Mouse (Mus musculus) liver, embryonic 14.5 days (tissue): Measurements from ENCODE around the gene Rbbp4. TPM values are rescaled to one million over a fixed set of nuclear protein-coding genes. Genes with fewer than 3 reads are reported as not detected.

Experiments used
- ATAC-seq: fragments of 200-750 bp; cut with Nextera tagmentation; 2 replicates; pipeline ENCODE4 v1.8.0; 2017; ENCODE audit warnings: moderate number of reproducible peaks, mild to moderate bottlenecking, moderate library complexity; ENCODE audit not compliant: insufficient read depth
- DNase-seq, 3 experiments: peaks; one replicate each; pipeline ENCODE4 v3.0.0-alpha.2; 2012 to 2013; ENCODE audit warnings: low read depth in 3 of 3, low spot score in 3 of 3
- H3K27ac ChIP-seq: fragments of 300-500 bp; sonication (generic); 2 replicates; pipeline ENCODE4 v1.5.1; 2014; ENCODE audit warnings: moderate library complexity, mild to moderate bottlenecking, control low read depth, inconsistent platforms
- H3K27me3 ChIP-seq: fragments of 300-500 bp; sonication (generic); 2 replicates; pipeline ENCODE4 v1.6.1; 2014; ENCODE audit warnings: mild to moderate bottlenecking, low read length, moderate library complexity; ENCODE audit not compliant: control insufficient read depth, insufficient read depth
- H3K36me3 ChIP-seq: fragments of 300-500 bp; sonication (generic); replicated peaks from 2 replicates; pipeline ENCODE4 v1.6.1; 2014; ENCODE audit warnings: low read depth; ENCODE audit not compliant: control insufficient read depth, insufficient read depth
- H3K4me1 ChIP-seq, 2 experiments: fragments of 200-500 bp in 1 of 2; fragments of 300-500 bp in 1 of 2; sonication (generic) in 1 of 2; replicated peaks; 2 replicates each; pipeline ENCODE4 v1.6.1; 2012 to 2014; ENCODE audit warnings: antibody characterized with exemption in 1 of 2, inconsistent platforms in 1 of 2, low read length in 1 of 2; ENCODE audit not compliant: control insufficient read depth in 2 of 2, insufficient read depth in 2 of 2
- H3K4me2 ChIP-seq: fragments of 300-500 bp; sonication (generic); 2 replicates; pipeline ENCODE4 v1.6.1; 2014; ENCODE audit warnings: low read depth, mild to moderate bottlenecking, control low read depth, moderate library complexity
- H3K4me3 ChIP-seq, 2 experiments: fragments of 200-500 bp in 1 of 2; fragments of 300-500 bp in 1 of 2; sonication (generic) in 1 of 2; 2 replicates each; pipeline ENCODE4 v1.5.1; 2012 to 2014; ENCODE audit warnings: low read depth in 2 of 2, low read length in 2 of 2, mild to moderate bottlenecking in 2 of 2, control low read depth in 1 of 2, inconsistent platforms in 1 of 2, moderate library complexity in 1 of 2; ENCODE audit not compliant: insufficient read depth in 1 of 2
- H3K9ac ChIP-seq: fragments of 300-500 bp; sonication (generic); replicated peaks from 2 replicates; pipeline ENCODE4 v1.6.1; 2014; ENCODE audit warnings: mild to moderate bottlenecking, control low read depth, moderate library complexity
- H3K9me3 ChIP-seq: fragments of 300-500 bp; sonication (generic); 2 replicates; pipeline ENCODE4 v1.6.1; 2016; ENCODE audit warnings: low read length, mixed read lengths; ENCODE audit not compliant: control insufficient read depth
- CTCF ChIP-seq: IDR thresholded peaks from 2 replicates; pipeline ENCODE4 v1.5.1; 2016; ENCODE audit warnings: antibody characterized with exemption, low read depth, control low read depth
- EP300 ChIP-seq: IDR thresholded peaks from 2 replicates; pipeline ENCODE4 v1.6.1; 2016; ENCODE audit warnings: antibody characterized with exemption, low read depth
- WGBS: fragments of 180-500 bp; shearing (Covaris S2); extraction: QIAGEN DNeasy Blood & Tissue Kit; methylation state at CpG from one replicate; pipeline ENCODE4 v1.1.7; 2014; ENCODE audit not compliant: insufficient replicate concordance; 5-methylcytosine and 5-hydroxymethylcytosine counted together
- polyA plus RNA-seq, 2 experiments: library from polyadenylated mRNA; depleted of rRNA in 1 of 2; stranded (reverse) in 1 of 2; unstranded in 1 of 2; fragments of >200 nt; fragmentation: Nextera tagmentation in 1 of 2; extraction: Ambion mirVana in 1 of 2; gene quantifications; 2 replicates each; pipeline versions ENCODE4 v1.2.1 to v1.2.3; 2012 to 2014

The Rbbp4 gene
- polyA plus RNA-seq (2012; rRNA removed), result 45.8 and 60.8 TPM in 2 replicates
- polyA plus RNA-seq (2014; fragmentation: Nextera tagmentation; extraction: Ambion mirVana), result 241 and 248 TPM in 2 replicates

- Histone ChIP-seq H3K4me2 (peak within 1 kb of the TSS; percentile 97), H3K36me3 (peaks cover 29% of the 10 kb centered on the region), H3K9me3 (no peaks in the 10 kb centered on the region), H3K27me3 (no peaks in the 10 kb centered on the region), H3K4me1 (peaks cover 40 to 41% of the 10 kb centered on the region in 2 experiments), H3K27ac (peak within 1 kb of the TSS; percentile 98), H3K4me3 (peak within 1 kb of the TSS; percentile 87 to 99), H3K9ac (peak within 1 kb of the TSS; percentile 95)
- ATAC-seq (peak; percentile 87), DNase-seq (peak; percentile 96 to 98 (median 97))
- TF ChIP-seq EP300 (peak; percentile 32; the same call in 1 of the 2 replicates), CTCF (peak; percentile 34)
- WGBS, result under 1% methylated on average over 69 of the region's 73 CpGs
Observed at GRCm38 (mm10) chr4:129335216-129336074, at the start of gene Rbbp4, which contains the start of gene Zbtb8os. TSS of gene Rbbp4 (minus strand) at chr4:129335370. TSS of gene Zbtb8os (plus strand) at chr4:129335695.

GRCm38 (mm10) chr4:129384440-129384839 lies 49.3 kb upstream of the Rbbp4 start:
- no peak overlapping the region for H3K27ac ChIP-seq
- H3K9ac ChIP-seq, result no peak overlapping the region
- H3K27me3 ChIP-seq, result no peaks in the 10 kb centered on the region
- H3K36me3 ChIP-seq, result no peaks in the 10 kb centered on the region
- 34% methylated on average over 6 of the region's 6 CpGs for WGBS
- no peaks in the 10 kb centered on the region for H3K9me3 ChIP-seq
- DNase-seq (no peak), ATAC-seq (no peak)
- peaks cover 13 to 21% of the 10 kb centered on the region in 2 experiments for H3K4me1 ChIP-seq
- no peak overlapping the region for H3K4me3 ChIP-seq
- TF ChIP-seq CTCF (no peak), EP300 (no peak)
- H3K4me2 ChIP-seq, result no peak overlapping the region

GRCm38 (mm10) chr4:129383586-129383985 lies 48.4 kb upstream of the Rbbp4 start:
- H3K27me3 ChIP-seq, result peaks cover 5% of the 10 kb centered on the region
- ATAC-seq, result no peak
- peaks cover 13 to 21% of the 10 kb centered on the region in 2 experiments for H3K4me1 ChIP-seq
- 80% methylated on average over 3 of the region's 3 CpGs for WGBS
- H3K36me3 ChIP-seq, result no peaks in the 10 kb centered on the region
- H3K4me3 ChIP-seq, result no peak overlapping the region
- DNase-seq, result no peak
- TF ChIP-seq EP300 (no peak), CTCF (no peak)
- no peak overlapping the region for H3K4me2 ChIP-seq
- H3K9ac ChIP-seq, result no peak overlapping the region
- no peaks in the 10 kb centered on the region for H3K9me3 ChIP-seq
- no peak overlapping the region for H3K27ac ChIP-seq

DNA sequence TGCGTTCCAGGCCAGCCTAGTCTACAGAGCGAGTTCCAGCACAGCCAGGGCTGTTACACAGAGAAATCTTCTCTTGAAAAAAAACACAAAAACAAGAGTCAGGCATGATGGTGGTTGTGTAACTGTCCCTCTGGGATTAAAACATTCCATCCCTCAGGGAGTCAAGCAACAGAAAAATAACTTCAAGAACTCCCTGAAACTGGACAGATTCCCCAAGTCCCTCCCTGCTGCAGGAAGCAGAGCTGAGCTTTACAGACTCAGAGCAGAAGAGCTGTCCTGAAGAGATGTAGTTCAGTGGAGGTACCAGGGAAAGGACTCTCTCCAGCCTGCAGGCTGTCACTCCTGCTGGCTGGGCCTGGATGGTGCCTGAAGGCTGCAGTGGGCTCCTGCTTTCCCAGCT lies 47.3 kb upstream of the Rbbp4 start:
- TF ChIP-seq EP300 (no peak), CTCF (no peak)
- Histone ChIP-seq H3K27ac (no peak overlapping the region), H3K9me3 (no peaks in the 10 kb centered on the region), H3K27me3 (peaks cover 16% of the 10 kb centered on the region), H3K4me3 (no peak overlapping the region), H3K9ac (no peak overlapping the region), H3K4me1 (peaks cover 15 to 21% of the 10 kb centered on the region in 2 experiments), H3K4me2 (no peak overlapping the region), H3K36me3 (no peaks in the 10 kb centered on the region)
- no peak for DNase-seq
- no peak for ATAC-seq
- 89% methylated on average over 2 of the region's 2 CpGs for WGBS

DNA sequence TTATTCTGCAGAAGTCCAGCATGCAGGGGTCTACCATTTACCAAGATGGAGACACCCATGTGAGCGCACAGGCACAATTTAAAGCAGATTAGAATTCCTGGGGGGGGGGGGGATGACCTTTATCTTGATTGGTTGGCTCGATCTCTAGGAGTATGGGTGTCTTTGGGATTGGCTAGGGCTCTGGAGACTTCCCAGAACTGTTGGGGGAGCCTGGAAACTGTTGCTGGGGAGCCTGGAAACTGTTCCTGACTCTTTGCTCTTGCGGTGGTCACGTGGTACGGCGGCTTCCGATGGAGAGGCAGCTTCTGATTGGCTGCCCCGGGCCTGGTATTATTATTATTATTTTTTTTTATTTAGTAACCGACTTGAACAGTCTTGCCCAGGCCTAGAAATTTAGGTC lies 46.9 kb upstream of the Rbbp4 start:
- no peak for TF ChIP-seq CTCF
- TF ChIP-seq EP300, result no peak
- 71% methylated on average over 9 of the region's 9 CpGs for WGBS
- Histone ChIP-seq H3K9ac (no peak overlapping the region), H3K4me3 (no peak overlapping the region), H3K4me2 (no peak overlapping the region), H3K36me3 (no peaks in the 10 kb centered on the region), H3K9me3 (no peaks in the 10 kb centered on the region), H3K27me3 (peaks cover 16% of the 10 kb centered on the region), H3K27ac (no peak overlapping the region), H3K4me1 (peaks cover 15 to 20% of the 10 kb centered on the region in 2 experiments)
- ATAC-seq (no peak), DNase-seq (no peak)
